Mouse (Mus musculus): ENCODE measurements at regions not wholly inside any gene's neighbourhood (a gene's known extent, or its start where the extent isn't known, plus 50 kb on each side); places are given as distances from the start of the nearest gene placed in this dataset.

- Histone ChIP-seq H3K27me3 (ENCODE audit: insufficient read depth, low read length) (no peaks in the 10 kb centered on the region), H3K4me3 (ENCODE audit: low read depth, low read length) (no peak overlapping the region), H3K9me3 (ENCODE audit: low read length) (no peaks in the 10 kb centered on the region), H3K36me3 (ENCODE audit: insufficient read depth, low read length) (no peaks in the 10 kb centered on the region), H3K27ac (ENCODE audit: low read depth, low read length) (no peak overlapping the region), H3K4me2 (ENCODE audit: low read depth, low read length, poor library complexity, severe bottlenecking) (no peak overlapping the region), H3K4me1 (ENCODE audit: insufficient read depth, low read length) (no peaks in the 10 kb centered on the region), H3K9ac (replicated peaks; ENCODE audit: low read length, poor library complexity, severe bottlenecking) (no peak overlapping the region)
- ATAC-seq (ENCODE audit: low FRiP score) = no peak
- no peak for TF ChIP-seq CTCF (IDR thresholded peaks at IDR 0.05)
- DNase-seq (ENCODE audit: low spot score) = no peak
- WGBS = 84% methylated on average over 19 of the region's 19 CpGs
Measured at GRCm38 (mm10) chr11:112238960-112239884, 542.8 kb upstream of the Sox9 start.

- no peak overlapping the region for H3K4me2 ChIP-seq (ENCODE audit: low read depth, low read length, poor library complexity, severe bottlenecking)
- no peaks in the 10 kb centered on the region for H3K36me3 ChIP-seq (ENCODE audit: insufficient read depth, low read length)
- H3K4me3 ChIP-seq (ENCODE audit: low read depth, low read length) = no peak overlapping the region
- no peaks in the 10 kb centered on the region for H3K9me3 ChIP-seq (ENCODE audit: low read length)
- no peak overlapping the region for H3K27ac ChIP-seq (ENCODE audit: low read depth, low read length)
- H3K9ac ChIP-seq (replicated peaks; ENCODE audit: low read length, poor library complexity, severe bottlenecking) = no peak overlapping the region
- H3K4me1 ChIP-seq (ENCODE audit: insufficient read depth, low read length) = no peaks in the 10 kb centered on the region
- no peaks in the 10 kb centered on the region for H3K27me3 ChIP-seq (ENCODE audit: insufficient read depth, low read length)
- WGBS = 98% methylated on average over 1 of the region's 1 CpGs
- no peak for ATAC-seq (ENCODE audit: low FRiP score)
- TF ChIP-seq CTCF (IDR thresholded peaks at IDR 0.05) = no peak
- DNase-seq (ENCODE audit: low spot score) = no peak
Measured at GRCm38 (mm10) chr11:112252548-112252947, 529.5 kb upstream of the Sox9 start.

- ATAC-seq (ENCODE audit: low FRiP score) (no peak), DNase-seq (ENCODE audit: low spot score) (no peak)
- Histone ChIP-seq H3K9ac (replicated peaks; ENCODE audit: low read length, poor library complexity, severe bottlenecking) (no peak overlapping the region), H3K36me3 (ENCODE audit: insufficient read depth, low read length) (no peaks in the 10 kb centered on the region), H3K4me2 (ENCODE audit: low read depth, low read length, poor library complexity, severe bottlenecking) (no peak overlapping the region), H3K4me1 (ENCODE audit: insufficient read depth, low read length) (no peaks in the 10 kb centered on the region), H3K4me3 (ENCODE audit: low read depth, low read length) (no peak overlapping the region), H3K27me3 (ENCODE audit: insufficient read depth, low read length) (no peaks in the 10 kb centered on the region), H3K9me3 (ENCODE audit: low read length) (no peaks in the 10 kb centered on the region), H3K27ac (ENCODE audit: low read depth, low read length) (no peak overlapping the region)
- WGBS = 92% methylated on average over 3 of the region's 3 CpGs
- TF ChIP-seq CTCF (IDR thresholded peaks at IDR 0.05) = no peak
Measured at GRCm38 (mm10) chr11:112253061-112253460, 529.0 kb upstream of the Sox9 start.

GRCm38 (mm10) chr11:112256326-112256725, 525.7 kb upstream of the Sox9 start:
- 89% methylated on average over 7 of the region's 7 CpGs for WGBS
- Histone ChIP-seq H3K27ac (ENCODE audit: low read depth, low read length) (no peak overlapping the region), H3K27me3 (ENCODE audit: insufficient read depth, low read length) (no peaks in the 10 kb centered on the region), H3K4me1 (ENCODE audit: insufficient read depth, low read length) (no peaks in the 10 kb centered on the region), H3K4me3 (ENCODE audit: low read depth, low read length) (no peak overlapping the region), H3K4me2 (ENCODE audit: low read depth, low read length, poor library complexity, severe bottlenecking) (no peak overlapping the region), H3K9ac (replicated peaks; ENCODE audit: low read length, poor library complexity, severe bottlenecking) (no peak overlapping the region), H3K9me3 (ENCODE audit: low read length) (no peaks in the 10 kb centered on the region), H3K36me3 (ENCODE audit: insufficient read depth, low read length) (no peaks in the 10 kb centered on the region)
- DNase-seq (ENCODE audit: low spot score) = no peak
- ATAC-seq (ENCODE audit: low FRiP score) = no peak
- no peak for TF ChIP-seq CTCF (IDR thresholded peaks at IDR 0.05)

GRCm38 (mm10) chr11:112264077-112264476, 517.9 kb upstream of the Sox9 start:
- H3K9ac ChIP-seq (replicated peaks; ENCODE audit: low read length, poor library complexity, severe bottlenecking) = no peak overlapping the region
- H3K4me2 ChIP-seq (ENCODE audit: low read depth, low read length, poor library complexity, severe bottlenecking) = no peak overlapping the region
- no peaks in the 10 kb centered on the region for H3K27me3 ChIP-seq (ENCODE audit: insufficient read depth, low read length)
- H3K36me3 ChIP-seq (ENCODE audit: insufficient read depth, low read length) = no peaks in the 10 kb centered on the region
- no peaks in the 10 kb centered on the region for H3K9me3 ChIP-seq (ENCODE audit: low read length)
- ATAC-seq (ENCODE audit: low FRiP score) (no peak), DNase-seq (ENCODE audit: low spot score) (no peak)
- H3K4me1 ChIP-seq (ENCODE audit: insufficient read depth, low read length) = no peaks in the 10 kb centered on the region
- 73% methylated on average over 4 of the region's 4 CpGs for WGBS
- no peak for TF ChIP-seq CTCF (IDR thresholded peaks at IDR 0.05)
- no peak overlapping the region for H3K27ac ChIP-seq (ENCODE audit: low read depth, low read length)
- H3K4me3 ChIP-seq (ENCODE audit: low read depth, low read length) = no peak overlapping the region

- Histone ChIP-seq H3K4me2 (ENCODE audit: low read depth, low read length, poor library complexity, severe bottlenecking) (no peak overlapping the region), H3K4me3 (ENCODE audit: low read depth, low read length) (no peak overlapping the region), H3K9ac (replicated peaks; ENCODE audit: low read length, poor library complexity, severe bottlenecking) (no peak overlapping the region), H3K27me3 (ENCODE audit: insufficient read depth, low read length) (no peaks in the 10 kb centered on the region), H3K27ac (ENCODE audit: low read depth, low read length) (no peak overlapping the region), H3K36me3 (ENCODE audit: insufficient read depth, low read length) (no peaks in the 10 kb centered on the region), H3K9me3 (ENCODE audit: low read length) (no peaks in the 10 kb centered on the region), H3K4me1 (ENCODE audit: insufficient read depth, low read length) (no peaks in the 10 kb centered on the region)
- ATAC-seq (ENCODE audit: low FRiP score) (no peak), DNase-seq (ENCODE audit: low spot score) (no peak)
- TF ChIP-seq CTCF (IDR thresholded peaks at IDR 0.05) = no peak
- WGBS = 93% methylated on average over 5 of the region's 5 CpGs
Measured at GRCm38 (mm10) chr11:112270911-112271310, 511.1 kb upstream of the Sox9 start.

Measured in midbrain, postnatal 0 days (tissue).